In the genomic region with DNA sequence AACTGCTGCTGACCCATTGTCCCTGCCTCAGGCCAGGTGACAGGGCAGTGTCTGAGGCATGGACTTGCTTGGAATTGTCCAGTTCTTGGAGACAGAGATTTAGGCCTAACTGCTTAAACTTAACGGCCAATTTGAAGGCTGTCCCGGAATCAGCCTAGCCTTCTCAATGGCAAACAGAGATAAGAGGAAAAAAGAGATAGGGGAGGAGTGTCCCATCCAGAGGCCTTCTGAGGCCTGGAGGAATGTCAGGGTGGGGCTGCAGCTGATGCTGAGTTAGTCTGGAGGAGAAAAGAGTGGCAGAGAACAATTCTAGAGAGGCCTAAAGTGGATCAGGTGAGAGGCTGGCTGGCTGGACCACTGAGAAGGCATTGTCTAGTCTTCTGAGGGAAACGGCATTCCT, we compare ENCODE assay signal across 19 mouse cellular contexts. TPM values are rescaled to one million over a fixed set of nuclear protein-coding genes. Genes with fewer than 3 reads are reported as not detected.
DNase-seq lines count a peak whose midpoint lies in the region; ATAC-seq and TF ChIP-seq lines count a peak whose summit lies in the region.
"Had no signal": no experiment of that assay in that cellular context is flagged by ENCODE, and none has a peak within 500 bp of the region (broad histone marks: within the 10 kb centered on the region; RNA-seq: fewer than 3 reads in every experiment).

No protein-coding gene starts in this region.

- no peak overlapping the region for H3K4me2 ChIP-seq in liver, postnatal 0 days (ENCODE audit: low read depth, low read length)
- no peak overlapping the region for H3K4me2 ChIP-seq in intestine, embryonic 15.5 days (replicated peaks)
- H3K4me2 ChIP-seq in liver, embryonic 16.5 days (ENCODE audit: low read depth, low read length), result no peak overlapping the region
- H3K4me2 ChIP-seq: neural tube, embryonic 12.5 days had no signal

- TF ChIP-seq EP300 in liver, postnatal 0 days (IDR thresholded peaks at IDR 0.05; ENCODE audit: low read depth), result no peak

- no peak overlapping the region for H3K9ac ChIP-seq in liver, postnatal 0 days (replicated peaks)
- no peak overlapping the region for H3K9ac ChIP-seq in intestine, embryonic 15.5 days
- no peak overlapping the region for H3K9ac ChIP-seq in liver, embryonic 16.5 days (ENCODE audit: low read depth, low read length)
- H3K9ac ChIP-seq: forebrain, postnatal 0 days; neural tube, embryonic 12.5 days had no signal

- no peaks in the 10 kb centered on the region for H3K36me3 ChIP-seq in liver, postnatal 0 days (replicated peaks; ENCODE audit: insufficient read depth, low read length)
- H3K36me3 ChIP-seq in intestine, embryonic 15.5 days, result no peaks in the 10 kb centered on the region
- H3K36me3 ChIP-seq in liver, embryonic 16.5 days (ENCODE audit: control insufficient read depth, insufficient read depth), result no peaks in the 10 kb centered on the region
- H3K36me3 ChIP-seq: neural tube, embryonic 12.5 days had no signal

- H3K9me3 ChIP-seq in liver, postnatal 0 days (ENCODE audit: low read length), result no peaks in the 10 kb centered on the region
- H3K9me3 ChIP-seq in intestine, embryonic 15.5 days, result no peaks in the 10 kb centered on the region
- no peaks in the 10 kb centered on the region for H3K9me3 ChIP-seq in liver, embryonic 16.5 days (replicated peaks; ENCODE audit: control insufficient read depth, low read length)
- H3K9me3 ChIP-seq: neural tube, embryonic 12.5 days had no signal

- no peak overlapping the region for H3K27ac ChIP-seq in liver, postnatal 0 days (ENCODE audit: low read depth)
- peak overlapping the region; percentile 27 for H3K27ac ChIP-seq in intestine, embryonic 15.5 days
- no peak overlapping the region for H3K27ac ChIP-seq in liver, embryonic 16.5 days (ENCODE audit: low read length)
- H3K27ac ChIP-seq: heart, adult 2 months; neural tube, embryonic 12.5 days had no signal

- DNase-seq in liver, result peak; percentile 52
- DNase-seq in liver, postnatal 0 days, result no peak
- DNase-seq in ZHBTc4 (ENCODE audit: low read depth, low spot score), result peak; percentile 35
- DNase-seq in cerebellum, adult 18-20 months, result no peak
- no peak for DNase-seq in retina, embryonic 14.5 days (ENCODE audit: low spot score)
- DNase-seq: adrenal gland, postnatal 25 days; B cell, adult 2 months; cerebellum, postnatal 14 days; forebrain, postnatal 0 days; gastrocnemius, postnatal 10 days; heart, adult 2 months; kidney, adult 11 months; kidney, postnatal 14 days had no signal

- 43% methylated on average over 3 of the region's 3 CpGs for WGBS in liver, postnatal 0 days (ENCODE audit: insufficient replicate concordance)
- 45% methylated on average over 3 of the region's 3 CpGs for WGBS in intestine, embryonic 15.5 days
- WGBS in liver, embryonic 16.5 days (ENCODE audit: insufficient replicate concordance), result 42% methylated on average over 3 of the region's 3 CpGs

- no peaks in the 10 kb centered on the region for H3K27me3 ChIP-seq in liver, postnatal 0 days (ENCODE audit: insufficient read depth, low read length)
- H3K27me3 ChIP-seq in intestine, embryonic 15.5 days (replicated peaks), result no peaks in the 10 kb centered on the region
- H3K27me3 ChIP-seq in liver, embryonic 16.5 days (ENCODE audit: control insufficient read depth, insufficient read depth, low read depth, low read length), result no peaks in the 10 kb centered on the region
- H3K27me3 ChIP-seq: neural tube, embryonic 12.5 days; Patski had no signal

- no peak for ATAC-seq in liver, postnatal 0 days
- ATAC-seq in intestine, embryonic 15.5 days, result peak; percentile 52
- ATAC-seq in liver, embryonic 16.5 days (ENCODE audit: low read depth), result peak; percentile 53
- no peak for ATAC-seq in erythroblast, adult 5-6 weeks (replicated peaks; ENCODE audit: low FRiP score, poor library complexity, severe bottlenecking)

- H3K4me1 ChIP-seq in liver, postnatal 0 days (ENCODE audit: insufficient read depth), result peaks cover 14% of the 10 kb centered on the region; the same call in 1 of the 2 replicates
- H3K4me1 ChIP-seq in intestine, embryonic 15.5 days (replicated peaks), result peaks cover 6% of the 10 kb centered on the region; the same call in 1 of the 2 replicates
- peaks cover 14% of the 10 kb centered on the region for H3K4me1 ChIP-seq in liver, embryonic 16.5 days (ENCODE audit: control insufficient read depth, low read depth, low read length)
- H3K4me1 ChIP-seq: neural tube, embryonic 12.5 days had no signal

- no peak overlapping the region for H3K4me3 ChIP-seq in liver, postnatal 0 days (ENCODE audit: low read depth, low read length)
- H3K4me3 ChIP-seq in intestine, embryonic 15.5 days (replicated peaks), result no peak overlapping the region
- H3K4me3 ChIP-seq in liver, embryonic 16.5 days (ENCODE audit: low read depth, low read length), result no peak overlapping the region
- H3K4me3 ChIP-seq: heart, adult 2 months; neural tube, embryonic 12.5 days had no signal

- no peak for TF ChIP-seq CTCF in liver, postnatal 0 days (IDR thresholded peaks at IDR 0.05; ENCODE audit: low read depth)

RNA-seq across cellular contexts. Expression of gene Tmem144, which starts 0.5 kb away (rescaled TPM):
- 1.2 and 2.0 TPM in 2 replicates for polyA plus RNA-seq in liver, postnatal 0 days (2015; fragmentation: Nextera tagmentation; extraction: Ambion mirVana)
- polyA plus RNA-seq in intestine, embryonic 15.5 days (2015; fragmentation: Nextera tagmentation; extraction: Ambion mirVana), result 10.6 and 11.1 TPM in 2 replicates
- 2.2 and 2.4 TPM in 2 replicates for polyA plus RNA-seq in liver, embryonic 16.5 days (2015; fragmentation: Nextera tagmentation; extraction: Ambion mirVana)
- 3.5 TPM in 1 of 2 replicates, not detected in the other for total RNA-seq in erythroblast, adult 5-6 weeks (2015; ENCODE audit: low replicate concordance)
- total RNA-seq in erythroblast, adult 5-6 weeks (2017; ENCODE audit: low replicate concordance), result not detected in 2 replicates
- total RNA-seq: monocyte, adult 5-6 weeks had no signal

RNA-seq across cellular contexts. Expression of gene Fam198b, which starts 32.2 kb away (rescaled TPM):
- 0.35 and 0.47 TPM in 2 replicates for polyA plus RNA-seq in liver, postnatal 0 days (2015; fragmentation: Nextera tagmentation; extraction: Ambion mirVana)
- 13.0 and 14.4 TPM in 2 replicates for polyA plus RNA-seq in intestine, embryonic 15.5 days (2015; fragmentation: Nextera tagmentation; extraction: Ambion mirVana)
- 0.83 and 0.88 TPM in 2 replicates for polyA plus RNA-seq in liver, embryonic 16.5 days (2015; fragmentation: Nextera tagmentation; extraction: Ambion mirVana)
- 0.38 TPM in 1 of 2 replicates, not detected in the other for total RNA-seq in erythroblast, adult 5-6 weeks (2015; ENCODE audit: low replicate concordance)
- total RNA-seq in erythroblast, adult 5-6 weeks (2017; ENCODE audit: low replicate concordance), result not detected in 2 replicates
- total RNA-seq: monocyte, adult 5-6 weeks had no signal

Comparison
In these comparisons a context has a peak if more than half of its experiments do, and no peak if none do; other contexts are left out.
1. DNase-seq: peak in liver (single experiment) and ZHBTc4 (single experiment); none in liver, postnatal 0 days (single experiment), cerebellum, adult 18-20 months (0 of 2) and retina, embryonic 14.5 days (single experiment).
2. ATAC-seq: peak in intestine, embryonic 15.5 days (single experiment) and liver, embryonic 16.5 days (single experiment); none in liver, postnatal 0 days (single experiment) and erythroblast, adult 5-6 weeks (single experiment).